Mouse (Mus musculus): Measurements from ENCODE around the gene Ssb. TPM values are rescaled to one million over a fixed set of nuclear protein-coding genes. Genes with fewer than 3 reads are reported as not detected.
"Not testable (repeated sequence)": the region's sequence is repeated elsewhere in the genome, so short reads cannot be mapped to it uniquely, and the experiment has no call there.

Gene Ssb
- total RNA-seq, 2 experiments from 2014 or later: 151 to 160 TPM

- DNase-seq: no peak
These were observed 825 bp downstream of the Ssb start for GRCm38 (mm10) chr2:69862117-69862657.

GRCm38 (mm10) chr2:69883990-69884391, 22.6 kb downstream of the Ssb start:
- no peak for DNase-seq

GRCm38 (mm10) chr2:69884581-69884980, 23.2 kb downstream of the Ssb start:
- no peak for DNase-seq

GRCm38 (mm10) chr2:69885050-69885449, 23.7 kb downstream of the Ssb start:
- DNase-seq: no peak

- DNase-seq: peak; percentile 94
These were observed 24.3 kb downstream of the Ssb start, which contains the start of gene Mettl5 for GRCm38 (mm10) chr2:69885451-69886305. Gene Mettl5 (minus strand): TSS chr2:69885615.

GRCm38 (mm10) chr2:69888957-69889356, 27.6 kb downstream of the Ssb start:
- no peak for DNase-seq

GRCm38 (mm10) chr2:69890843-69891242, 29.5 kb downstream of the Ssb start:
- no peak for DNase-seq

GRCm38 (mm10) chr2:69893145-69893544, 31.8 kb downstream of the Ssb start:
- DNase-seq: no peak

GRCm38 (mm10) chr2:69893891-69894290, 32.5 kb downstream of the Ssb start:
- DNase-seq: no peak

GRCm38 (mm10) chr2:69895502-69896223, 34.3 kb downstream of the Ssb start:
- DNase-seq: no peak

- DNase-seq: no peak
These were observed 34.8 kb downstream of the Ssb start for GRCm38 (mm10) chr2:69896224-69896581.

- DNase-seq: peak; percentile 100
These were observed 35.8 kb downstream of the Ssb start, which contains the start of gene Ubr3 for GRCm38 (mm10) chr2:69897039-69897617. Gene Ubr3 (plus strand): TSS chr2:69897246.

GRCm38 (mm10) chr2:69897618-69898575, 36.5 kb downstream of the Ssb start:
- DNase-seq: peak; percentile 75

- DNase-seq: no peak
These were observed 42.2 kb downstream of the Ssb start for GRCm38 (mm10) chr2:69903541-69903940.

- not testable (repeated sequence) for DNase-seq
These were observed 46.0 kb downstream of the Ssb start for GRCm38 (mm10) chr2:69907394-69907793.

- no peak for DNase-seq
These were observed 51.4 kb downstream of the Ssb start for GRCm38 (mm10) chr2:69912801-69913200.

- DNase-seq: no peak
These were observed 55.9 kb downstream of the Ssb start for GRCm38 (mm10) chr2:69917301-69917700.

Measured in adrenal gland, postnatal 10 days (tissue).